Mouse (Mus musculus) liver, embryonic 14 days (tissue): ENCODE results near the gene Arl4d. TPM values are rescaled to one million over a fixed set of nuclear protein-coding genes. Genes with fewer than 3 reads are reported as not detected.

Experiments used
- polyA plus RNA-seq: library from polyadenylated mRNA; depleted of rRNA; stranded (reverse); fragments of >200 nt; gene quantifications from 2 replicates; pipeline ENCODE4 v1.2.3, GENCODE M21; 2012; rRNA removed

The Arl4d gene
- polyA plus RNA-seq, result 0.89 and 1.2 TPM in 2 replicates

GRCm38 (mm10) chr11:101664825-101665635 is at the start of gene Arl4d:
Gene Arl4d, plus strand, starts transcription at chr11:101665541.

DNA sequence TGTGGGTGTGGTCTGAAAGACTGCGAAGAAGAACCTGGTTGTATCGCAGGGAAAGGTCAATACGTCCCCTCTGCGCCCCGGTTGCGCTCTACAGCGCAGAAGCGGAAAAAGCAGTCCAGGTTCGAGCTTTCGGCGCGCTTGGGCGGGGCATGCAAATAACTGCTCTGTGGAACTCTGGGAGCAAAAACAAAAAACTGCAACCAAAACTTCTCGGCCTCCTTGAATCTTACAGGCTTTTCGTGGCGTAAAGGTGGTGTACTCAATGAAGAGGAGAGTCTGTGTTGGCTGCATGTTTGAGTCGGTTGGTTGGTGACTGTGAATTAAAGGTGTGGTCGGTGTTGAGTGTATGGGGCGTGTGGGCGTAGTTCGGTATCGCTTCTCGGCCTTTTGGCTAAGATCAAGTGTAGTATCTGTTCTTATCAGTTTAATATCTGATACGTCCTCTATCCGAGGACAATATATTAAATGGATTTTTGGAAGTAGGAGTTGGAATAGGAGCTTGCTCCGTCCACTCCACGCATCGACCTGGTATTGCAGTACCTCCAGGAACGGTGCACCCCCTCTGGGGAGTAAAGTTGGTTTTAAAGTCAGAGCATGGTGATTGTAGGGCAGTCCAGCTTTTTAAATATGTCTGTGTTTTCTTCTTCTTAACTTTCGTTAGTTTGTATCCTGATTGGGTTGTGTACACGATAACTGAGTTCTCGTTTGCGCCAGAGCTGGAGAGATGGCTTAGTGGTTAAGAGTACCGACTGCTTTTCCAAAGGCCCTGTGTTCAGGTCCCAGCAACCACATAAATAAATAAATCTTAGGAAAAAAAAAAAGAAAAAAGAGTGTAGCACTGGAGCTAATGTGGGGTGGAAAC is 38.1 kb upstream of the Arl4d start, which contains the start of gene Rdm1:
Gene Rdm1, plus strand, starts transcription at position 201 of the 862 bp plus-strand sequence.

Other genes starting within 250 kb of the Arl4d start
- gene Aarsd1, start 247.9 kb upstream of the Arl4d start, polyA plus RNA-seq, result 26.3 and 29.3 TPM in 2 replicates
- gene Gm27029, start 240.7 kb upstream of the Arl4d start, polyA plus RNA-seq, result 1.2 and 1.4 TPM in 2 replicates
- gene Rundc1, start 240.5 kb upstream of the Arl4d start, polyA plus RNA-seq, result 3.4 and 4.2 TPM in 2 replicates
- 0.92 and 1.4 TPM in 2 replicates for gene Ptges3l, start 240.2 kb upstream of the Arl4d start, polyA plus RNA-seq
- gene Rpl27, start 223.2 kb upstream of the Arl4d start, polyA plus RNA-seq, result 934 and 1,025 TPM in 2 replicates
- gene Ifi35, start 217.1 kb upstream of the Arl4d start, polyA plus RNA-seq, result 19.6 and 24.0 TPM in 2 replicates
- gene Rnd2, start 200.5 kb upstream of the Arl4d start, polyA plus RNA-seq, result 2.7 and 3.3 TPM in 2 replicates
- 8.3 and 9.3 TPM in 2 replicates for gene Vat1, start 199.3 kb upstream of the Arl4d start, polyA plus RNA-seq
- gene Brca1, start 113.6 kb upstream of the Arl4d start, polyA plus RNA-seq, result 9.0 and 10.8 TPM in 2 replicates
- 24.0 and 27.6 TPM in 2 replicates for gene Nbr1, start 113.4 kb upstream of the Arl4d start, polyA plus RNA-seq
- 4.8 and 7.8 TPM in 2 replicates for gene Tmem106a, start 83.3 kb upstream of the Arl4d start, polyA plus RNA-seq
- not detected in 2 replicates for gene Gm11634, start 66.3 kb upstream of the Arl4d start, polyA plus RNA-seq
- gene Rdm1, start 38.3 kb upstream of the Arl4d start, polyA plus RNA-seq, result 4.7 and 5.6 TPM in 2 replicates
- 8.7 and 10.0 TPM in 2 replicates for gene Dhx8, start 67.4 kb downstream of the Arl4d start, polyA plus RNA-seq
- gene Etv4, start 119.8 kb downstream of the Arl4d start, polyA plus RNA-seq, result 0.37 and 0.40 TPM in 2 replicates
- 0.33 and 0.66 TPM in 2 replicates for gene Meox1, start 228.8 kb downstream of the Arl4d start, polyA plus RNA-seq